Mouse (Mus musculus) bone marrow macrophage, adult 2 months (primary cell): ENCODE results near the gene Ralgapa2. TPM values are rescaled to one million over a fixed set of nuclear protein-coding genes. Genes with fewer than 3 reads are reported as not detected.

Experiments used
- H3K27ac ChIP-seq: 2 replicates; pipeline ENCODE4 v1.5.1; 2012; ENCODE audit warnings: low read depth, low read length; ENCODE audit not compliant: insufficient read depth
- H3K4me1 ChIP-seq: 2 replicates; pipeline ENCODE4 v1.6.1; 2012; ENCODE audit warnings: low read length; ENCODE audit not compliant: control insufficient read depth, insufficient read depth
- H3K4me3 ChIP-seq: 2 replicates; pipeline ENCODE4 v1.5.1; 2012; ENCODE audit warnings: mild to moderate bottlenecking, low read length, moderate library complexity; ENCODE audit not compliant: insufficient read depth
- CTCF ChIP-seq: IDR thresholded peaks from 2 replicates; pipeline ENCODE4 v1.5.1; 2012; ENCODE audit warnings: low read depth, mild to moderate bottlenecking, low read length, moderate library complexity
- POLR2A ChIP-seq: IDR thresholded peaks from 2 replicates; pipeline ENCODE4 v1.6.1; 2012; ENCODE audit warnings: mild to moderate bottlenecking, low read depth, low read length, borderline replicate concordance
- polyA plus RNA-seq: library from polyadenylated mRNA; stranded (reverse); fragments of >200 nt; gene quantifications from 2 replicates; pipeline ENCODE4 v1.2.4, GENCODE M21; 2012; ENCODE audit not compliant: missing spikeins, insufficient read depth, insufficient read length

The Ralgapa2 gene
- polyA plus RNA-seq, 1 experiment = 9.1 TPM

DNA sequence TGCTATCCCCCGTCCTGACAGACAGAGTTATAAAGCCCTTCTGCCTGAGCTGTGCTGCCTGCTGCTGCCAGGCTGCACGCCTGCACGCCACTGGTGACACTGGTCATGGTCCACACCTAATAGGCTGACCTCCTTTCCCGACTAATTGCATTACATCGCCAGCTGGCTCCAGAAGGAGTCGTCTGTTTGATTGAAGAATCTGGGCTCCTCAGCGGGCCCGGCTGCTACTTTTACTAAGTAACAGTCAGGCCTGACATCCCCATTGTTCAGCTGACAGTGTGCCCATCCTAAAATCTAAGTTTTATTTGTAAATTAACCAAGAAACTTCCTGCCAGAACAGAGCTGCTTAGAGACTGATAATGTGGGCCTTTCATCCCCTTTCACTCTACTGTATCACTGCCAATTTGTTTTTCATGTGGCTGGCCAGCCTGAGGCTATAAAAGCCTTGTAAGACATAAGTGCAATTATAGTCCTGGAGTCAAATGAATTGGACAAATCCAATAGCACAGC, 181.3 kb downstream of the Ralgapa2 start:
- Histone ChIP-seq H3K4me3 (no peak overlapping the region), H3K4me1 (no peaks in the 10 kb centered on the region), H3K27ac (no peak overlapping the region)
- TF ChIP-seq POLR2A (no peak), CTCF (no peak)

- TF ChIP-seq POLR2A = no peak
- TF ChIP-seq CTCF = no peak
- H3K4me1 ChIP-seq = no peaks in the 10 kb centered on the region
These were observed 182.0 kb downstream of the Ralgapa2 start for GRCm38 (mm10) chr2:146330101-146330500.

DNA sequence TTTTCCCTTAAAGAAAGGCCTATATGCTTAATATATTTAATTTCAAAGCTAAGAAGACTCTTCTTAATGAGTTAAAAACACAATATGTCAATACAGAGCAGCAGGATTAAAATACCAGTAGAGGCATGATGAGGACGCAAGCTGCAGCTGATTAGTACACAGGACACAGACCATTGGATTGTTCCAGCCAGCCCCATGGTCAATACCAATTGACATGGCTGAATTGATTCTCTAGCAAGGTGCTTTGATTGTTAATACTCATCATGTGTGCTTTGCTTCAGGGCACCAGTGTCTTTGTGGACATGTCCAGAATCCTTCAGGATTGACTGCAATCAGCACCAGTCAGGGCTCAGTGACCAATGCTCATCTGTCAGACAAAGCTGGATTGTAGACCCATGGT, 185.5 kb downstream of the Ralgapa2 start:
- TF ChIP-seq POLR2A (no peak), CTCF (no peak)
- H3K4me1 ChIP-seq = peaks cover 13% of the 10 kb centered on the region
- H3K27ac ChIP-seq = no peak overlapping the region
- no peak overlapping the region for H3K4me3 ChIP-seq

More at GRCm38 (mm10) chr2:146330101-146330500, 182.0 kb downstream of the Ralgapa2 start:
- H3K27ac ChIP-seq = no peak overlapping the region
- H3K4me3 ChIP-seq = no peak overlapping the region

DNA sequence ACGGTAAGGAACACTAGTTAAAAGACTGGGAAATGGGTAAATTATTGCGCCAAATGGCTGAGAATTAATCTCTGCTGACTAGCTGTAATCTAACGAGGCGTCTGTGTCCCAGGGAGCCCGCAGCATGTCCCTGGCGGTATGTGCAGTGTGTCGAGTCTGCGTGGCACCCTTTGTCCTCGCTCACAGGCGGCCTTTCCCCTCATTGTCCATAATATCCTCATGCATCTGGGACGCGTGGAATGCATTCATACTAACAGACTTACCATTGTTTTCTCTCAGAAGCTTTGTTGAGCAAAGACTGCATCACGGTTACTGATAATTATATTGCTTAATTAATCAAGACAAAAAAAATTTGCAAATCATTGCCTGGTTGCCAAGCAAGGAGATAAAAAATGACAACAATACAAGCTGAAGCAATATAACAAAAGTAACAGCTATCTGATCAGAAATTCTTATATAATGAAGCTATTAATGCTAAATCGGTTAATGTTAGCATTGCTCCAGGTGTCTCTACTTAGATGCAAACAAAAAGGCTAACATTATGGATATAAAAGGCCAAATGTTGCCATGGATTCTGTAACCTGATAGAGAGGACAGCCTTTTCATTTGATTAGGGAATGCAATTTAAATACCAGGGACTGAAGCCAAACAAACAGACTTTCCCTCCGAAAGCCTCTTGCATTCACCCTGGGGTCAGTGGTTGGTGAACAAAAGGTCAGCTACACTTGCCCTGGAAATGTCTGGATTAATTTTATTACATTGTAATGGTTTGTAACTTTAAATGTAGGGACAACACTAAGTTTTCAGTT, 187.0 kb downstream of the Ralgapa2 start:
- TF ChIP-seq POLR2A (no peak), CTCF (no peak)
- no peak overlapping the region for H3K27ac ChIP-seq
- no peak overlapping the region for H3K4me3 ChIP-seq
- H3K4me1 ChIP-seq = peaks cover 15% of the 10 kb centered on the region

DNA sequence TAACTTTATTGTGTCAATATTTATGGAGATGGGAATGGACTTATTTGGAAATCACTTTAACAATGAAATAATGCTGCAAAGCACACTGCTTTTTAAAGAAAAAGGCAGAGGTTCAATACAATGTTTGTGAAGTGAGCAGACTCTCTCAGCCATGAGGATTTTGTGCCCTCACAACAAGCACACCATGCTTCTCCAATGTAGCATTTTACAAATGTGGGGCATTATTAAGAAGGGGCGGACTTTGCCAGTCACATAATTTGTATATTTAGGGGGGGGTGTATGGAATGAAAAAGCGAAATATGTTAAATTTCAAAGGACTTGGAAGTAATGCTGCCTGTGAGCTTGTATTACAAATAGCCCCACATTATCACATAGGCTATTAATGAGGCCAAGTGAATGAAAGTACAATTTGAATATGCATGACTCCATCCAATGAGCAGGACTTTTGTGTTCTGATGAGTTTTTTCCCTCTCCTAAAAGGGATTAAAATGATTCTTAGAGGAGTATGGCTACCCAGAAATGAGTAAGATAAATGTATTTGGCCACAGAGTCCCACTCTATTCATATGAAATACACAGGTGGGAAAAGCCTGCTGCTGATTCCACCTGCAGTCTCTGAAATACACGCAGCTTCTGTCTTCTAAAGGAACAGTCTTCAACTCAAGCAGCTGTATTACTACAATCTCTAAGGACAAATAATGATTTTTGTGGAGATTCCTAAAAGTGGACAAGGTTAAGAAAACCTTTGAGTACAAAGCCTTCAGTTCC, 187.8 kb downstream of the Ralgapa2 start:
- Histone ChIP-seq H3K4me1 (peaks cover 18% of the 10 kb centered on the region), H3K27ac (no peak overlapping the region), H3K4me3 (no peak overlapping the region)
- no peak for TF ChIP-seq POLR2A
- no peak for TF ChIP-seq CTCF

- H3K27ac ChIP-seq = no peak overlapping the region
- H3K4me1 ChIP-seq = peaks cover 20% of the 10 kb centered on the region
- H3K4me3 ChIP-seq = no peak overlapping the region
- no peak for TF ChIP-seq CTCF
- no peak for TF ChIP-seq POLR2A
These were observed 188.6 kb downstream of the Ralgapa2 start for GRCm38 (mm10) chr2:146323528-146323927.

DNA sequence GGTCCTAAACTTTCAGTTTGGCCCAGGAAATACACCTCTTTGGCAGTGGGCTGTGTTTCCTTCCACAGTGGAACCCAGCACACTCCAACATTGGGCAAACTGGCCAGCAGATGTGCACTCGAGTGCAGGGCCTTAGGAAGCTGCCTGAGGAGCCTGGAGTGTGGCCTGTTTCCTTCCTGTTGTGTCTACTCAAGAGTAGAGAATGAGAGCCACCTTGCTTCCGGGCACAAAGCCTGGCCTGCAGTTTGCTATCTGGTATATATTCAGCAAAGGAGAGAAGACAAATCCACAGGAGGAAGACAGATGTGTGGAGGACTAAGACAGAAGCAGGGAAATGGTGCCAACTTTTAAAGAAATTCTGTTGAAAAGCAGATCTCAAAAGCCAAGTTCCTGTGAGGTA, 189.4 kb downstream of the Ralgapa2 start:
- no peak overlapping the region for H3K4me3 ChIP-seq
- no peak for TF ChIP-seq CTCF
- TF ChIP-seq POLR2A = no peak
- H3K27ac ChIP-seq = no peak overlapping the region
- H3K4me1 ChIP-seq = peaks cover 20% of the 10 kb centered on the region

DNA sequence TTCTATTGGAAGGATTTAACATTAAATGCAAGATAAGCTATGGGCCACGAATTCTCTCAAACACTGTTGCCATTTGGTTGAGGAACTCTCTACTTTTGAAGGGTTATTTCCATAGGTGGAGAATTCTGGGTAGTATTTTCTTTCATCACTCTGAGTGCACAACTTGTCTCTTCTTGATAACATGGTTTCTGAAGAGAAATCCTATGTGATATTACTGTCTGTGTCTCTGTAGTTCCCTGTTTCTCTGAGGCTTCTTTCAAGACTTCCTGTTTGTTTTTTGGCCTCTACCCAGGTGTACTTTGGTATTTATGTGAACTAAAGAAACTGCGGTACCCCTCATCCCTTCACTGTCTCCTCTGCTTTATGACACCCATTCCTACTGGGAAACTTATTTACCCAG, 190.1 kb downstream of the Ralgapa2 start:
- H3K4me1 ChIP-seq = peaks cover 20% of the 10 kb centered on the region
- TF ChIP-seq CTCF (no peak), POLR2A (no peak)
- H3K4me3 ChIP-seq = no peak overlapping the region
- no peak overlapping the region for H3K27ac ChIP-seq

DNA sequence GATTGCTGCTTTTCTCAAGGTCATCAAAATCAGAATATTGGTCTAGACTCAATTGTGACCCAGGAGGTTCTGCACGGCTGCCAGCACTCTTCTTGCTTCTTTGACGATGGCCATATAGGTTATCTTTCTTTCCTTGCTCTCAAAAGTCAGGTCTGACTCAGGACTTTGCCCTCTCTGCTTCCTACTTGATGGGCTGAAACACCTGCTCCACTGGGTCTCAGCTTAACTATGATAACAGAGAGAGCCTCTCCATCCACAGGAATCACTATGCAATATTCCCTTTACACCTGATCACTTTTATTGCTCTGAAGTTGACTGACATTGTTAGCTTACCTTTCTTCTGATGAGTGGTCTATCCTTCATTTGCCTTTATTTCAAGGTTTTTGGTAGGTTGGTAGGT, 191.5 kb downstream of the Ralgapa2 start:
- no peak for TF ChIP-seq POLR2A
- no peak for TF ChIP-seq CTCF
- H3K4me1 ChIP-seq = peaks cover 20% of the 10 kb centered on the region
- H3K4me3 ChIP-seq = no peak overlapping the region
- H3K27ac ChIP-seq = no peak overlapping the region

DNA sequence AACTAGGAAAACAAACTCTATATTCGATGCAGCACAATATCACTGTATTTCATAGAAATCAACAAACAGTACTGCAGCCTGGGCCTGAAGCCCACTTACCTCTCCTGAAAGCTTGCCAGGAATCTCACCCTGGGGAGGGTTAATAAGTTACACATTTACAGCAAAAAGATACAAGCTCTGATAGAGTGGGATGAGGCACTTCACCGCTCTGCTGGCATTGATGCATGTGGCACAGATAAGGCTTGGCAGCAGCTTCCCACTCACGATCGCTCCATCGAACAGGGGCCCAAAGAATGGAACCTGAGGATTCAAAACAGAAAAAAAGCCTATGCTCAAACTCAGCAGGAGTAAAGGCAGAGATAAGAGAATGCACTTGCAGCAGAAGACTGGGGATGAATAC, 197.4 kb downstream of the Ralgapa2 start:
- H3K27ac ChIP-seq = no peak overlapping the region
- TF ChIP-seq CTCF (no peak), POLR2A (no peak)
- H3K4me1 ChIP-seq = peaks cover 12% of the 10 kb centered on the region
- H3K4me3 ChIP-seq = no peak overlapping the region
